Mouse (Mus musculus): ENCODE data around the gene Efcab9. TPM values are rescaled to one million over a fixed set of nuclear protein-coding genes. Genes with fewer than 3 reads are reported as not detected.
A peak's percentile ranks its signal among the peaks of the same experiment; 100 is the strongest.
"Not testable (repeated sequence)": the region's sequence is repeated elsewhere in the genome, so short reads cannot be mapped to it uniquely, and the experiment has no call there.

The Efcab9 gene
- polyA plus RNA-seq, 1 experiment from 2014 or later = 0.25 TPM

- peak within 1 kb of the TSS; percentile 66 for H3K9ac ChIP-seq
- H3K36me3 ChIP-seq = no peaks in the 10 kb centered on the region
- peak within 1 kb of the TSS; percentile 58 for H3K4me3 ChIP-seq
- no peaks in the 10 kb centered on the region for H3K9me3 ChIP-seq
- peaks cover 8% of the 10 kb centered on the region for H3K27me3 ChIP-seq
- under 1% methylated on average over 52 of the region's 82 CpGs for WGBS
- peak; percentile 94 for ATAC-seq (ENCODE audit: low FRiP score, low read depth)
- peaks cover 30% of the 10 kb centered on the region for H3K4me1 ChIP-seq (replicated peaks)
- H3K27ac ChIP-seq (replicated peaks) = 0 out of 2 replicates have a peak within 1 kb of the TSS, but pooled peaks have one; percentile 27
- H3K4me2 ChIP-seq = peak within 1 kb of the TSS; percentile 92
Observed at GRCm38 (mm10) chr11:32532765-32533481, 1.0 kb upstream of the Efcab9 start, which contains the start of gene Stk10. TSS of gene Stk10 (plus strand) at chr11:32533305.

GRCm38 (mm10) chr11:32530151-32530550 lies 1.7 kb downstream of the Efcab9 start:
- Histone ChIP-seq H3K4me1 (replicated peaks) (peaks cover 20% of the 10 kb centered on the region), H3K4me2 (no peak overlapping the region), H3K27me3 (peaks cover 8% of the 10 kb centered on the region), H3K4me3 (no peak overlapping the region), H3K27ac (replicated peaks) (no peak overlapping the region), H3K9me3 (no peaks in the 10 kb centered on the region), H3K9ac (no peak overlapping the region), H3K36me3 (no peaks in the 10 kb centered on the region)
- WGBS = 89% methylated on average over 1 of the region's 1 CpGs
- ATAC-seq (ENCODE audit: low FRiP score, low read depth) = no peak

DNA sequence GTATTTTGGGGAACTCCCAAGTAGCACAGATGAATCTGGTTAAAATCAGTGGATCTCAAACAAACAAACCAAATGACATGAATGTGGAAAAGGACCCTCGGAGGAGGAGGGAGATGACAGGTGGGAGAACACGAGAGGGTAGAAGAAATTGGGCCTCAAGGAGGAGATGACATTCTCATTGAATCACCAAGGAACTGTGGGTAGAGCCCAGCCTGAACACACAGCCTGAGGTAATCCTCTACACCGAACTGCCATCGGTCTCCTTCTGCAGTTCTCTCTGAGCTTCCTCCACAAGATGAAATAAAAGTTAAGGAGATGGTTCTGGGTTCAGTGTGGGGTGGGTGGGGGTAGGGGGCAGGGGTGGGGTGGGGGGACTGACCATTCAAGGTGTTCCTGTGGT lies 4.9 kb downstream of the Efcab9 start:
- ATAC-seq (ENCODE audit: low FRiP score, low read depth) = no peak
- Histone ChIP-seq H3K27ac (replicated peaks) (no peak overlapping the region), H3K9me3 (no peaks in the 10 kb centered on the region), H3K4me1 (replicated peaks) (no peaks in the 10 kb centered on the region), H3K9ac (no peak overlapping the region), H3K36me3 (no peaks in the 10 kb centered on the region), H3K4me3 (no peak overlapping the region), H3K4me2 (no peak overlapping the region), H3K27me3 (peaks cover 8% of the 10 kb centered on the region)
- WGBS = 95% methylated on average over 4 of the region's 4 CpGs

- Histone ChIP-seq H3K36me3 (no peaks in the 10 kb centered on the region), H3K9me3 (no peaks in the 10 kb centered on the region), H3K4me2 (no peak overlapping the region), H3K27ac (replicated peaks) (no peak overlapping the region), H3K9ac (no peak overlapping the region), H3K27me3 (no peaks in the 10 kb centered on the region), H3K4me3 (no peak overlapping the region), H3K4me1 (replicated peaks) (no peaks in the 10 kb centered on the region)
- 81% methylated on average over 11 of the region's 11 CpGs for WGBS
- ATAC-seq (ENCODE audit: low FRiP score, low read depth) = no peak
Observed at GRCm38 (mm10) chr11:32524122-32524920, 7.6 kb downstream of the Efcab9 start.

DNA sequence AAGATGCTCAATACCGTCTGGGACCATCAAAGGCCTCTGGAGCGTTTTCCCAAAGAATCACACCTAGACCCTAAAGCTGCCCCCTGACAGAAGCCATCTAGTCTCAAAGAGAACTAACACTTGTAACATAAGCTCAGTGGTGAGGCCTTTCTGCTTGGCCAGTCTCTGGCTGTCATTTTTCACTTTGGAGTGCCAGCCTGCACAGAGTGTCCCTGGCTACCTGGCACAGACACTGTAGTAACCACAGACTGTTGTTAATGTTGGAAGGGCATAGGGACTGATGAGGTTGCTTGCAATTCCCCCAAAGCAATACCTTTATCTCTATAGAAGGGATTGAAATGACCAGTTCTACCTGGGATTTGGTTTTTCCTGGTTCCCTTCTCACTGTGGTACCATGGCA lies 10.6 kb downstream of the Efcab9 start:
- ATAC-seq (ENCODE audit: low FRiP score, low read depth) = no peak
- 88% methylated on average over 2 of the region's 2 CpGs for WGBS
- H3K4me2 ChIP-seq = no peak overlapping the region
- no peaks in the 10 kb centered on the region for H3K4me1 ChIP-seq (replicated peaks)
- H3K9ac ChIP-seq = no peak overlapping the region
- H3K9me3 ChIP-seq = no peaks in the 10 kb centered on the region
- 0 out of 2 replicates have a peak, but pooled peaks cover 8% of the 10 kb centered on the region for H3K36me3 ChIP-seq
- H3K27ac ChIP-seq (replicated peaks) = no peak overlapping the region
- H3K27me3 ChIP-seq = no peaks in the 10 kb centered on the region
- no peak overlapping the region for H3K4me3 ChIP-seq

DNA sequence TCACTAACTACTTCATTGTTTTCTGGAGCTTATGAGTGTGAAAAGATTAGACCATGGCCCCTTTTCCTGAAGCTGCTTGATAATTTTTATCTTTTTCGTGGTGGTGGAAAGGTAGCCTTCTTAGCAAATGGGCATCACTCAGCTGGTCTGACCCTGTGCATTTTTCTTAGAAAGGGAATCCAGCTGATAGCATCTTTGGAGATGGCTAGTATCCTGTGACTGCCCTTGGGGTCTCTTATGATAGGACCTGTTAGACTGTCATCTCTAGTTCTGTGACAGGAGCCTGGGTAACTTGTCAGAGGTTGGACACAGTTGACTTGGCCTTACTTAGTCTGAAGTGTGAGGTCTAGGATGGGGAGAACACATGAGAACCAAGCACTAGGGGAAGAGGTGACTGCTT lies 12.5 kb downstream of the Efcab9 start:
- H3K4me3 ChIP-seq = no peak overlapping the region
- no peak overlapping the region for H3K27ac ChIP-seq (replicated peaks)
- H3K9ac ChIP-seq = no peak overlapping the region
- no peak overlapping the region for H3K4me2 ChIP-seq
- no peaks in the 10 kb centered on the region for H3K9me3 ChIP-seq
- no peaks in the 10 kb centered on the region for H3K4me1 ChIP-seq (replicated peaks)
- H3K36me3 ChIP-seq = 0 out of 2 replicates have a peak, but pooled peaks cover 8% of the 10 kb centered on the region
- WGBS = 97% methylated on average over 1 of the region's 1 CpGs
- no peaks in the 10 kb centered on the region for H3K27me3 ChIP-seq
- ATAC-seq (ENCODE audit: low FRiP score, low read depth) = no peak

GRCm38 (mm10) chr11:32518770-32519169 lies 13.1 kb downstream of the Efcab9 start:
- Histone ChIP-seq H3K27ac (replicated peaks) (no peak overlapping the region), H3K9me3 (no peaks in the 10 kb centered on the region), H3K4me2 (no peak overlapping the region), H3K4me1 (replicated peaks) (no peaks in the 10 kb centered on the region), H3K27me3 (no peaks in the 10 kb centered on the region), H3K36me3 (0 out of 2 replicates have a peak, but pooled peaks cover 8% of the 10 kb centered on the region), H3K9ac (no peak overlapping the region), H3K4me3 (no peak overlapping the region)
- no peak for ATAC-seq (ENCODE audit: low FRiP score, low read depth)
- 85% methylated on average over 4 of the region's 4 CpGs for WGBS

DNA sequence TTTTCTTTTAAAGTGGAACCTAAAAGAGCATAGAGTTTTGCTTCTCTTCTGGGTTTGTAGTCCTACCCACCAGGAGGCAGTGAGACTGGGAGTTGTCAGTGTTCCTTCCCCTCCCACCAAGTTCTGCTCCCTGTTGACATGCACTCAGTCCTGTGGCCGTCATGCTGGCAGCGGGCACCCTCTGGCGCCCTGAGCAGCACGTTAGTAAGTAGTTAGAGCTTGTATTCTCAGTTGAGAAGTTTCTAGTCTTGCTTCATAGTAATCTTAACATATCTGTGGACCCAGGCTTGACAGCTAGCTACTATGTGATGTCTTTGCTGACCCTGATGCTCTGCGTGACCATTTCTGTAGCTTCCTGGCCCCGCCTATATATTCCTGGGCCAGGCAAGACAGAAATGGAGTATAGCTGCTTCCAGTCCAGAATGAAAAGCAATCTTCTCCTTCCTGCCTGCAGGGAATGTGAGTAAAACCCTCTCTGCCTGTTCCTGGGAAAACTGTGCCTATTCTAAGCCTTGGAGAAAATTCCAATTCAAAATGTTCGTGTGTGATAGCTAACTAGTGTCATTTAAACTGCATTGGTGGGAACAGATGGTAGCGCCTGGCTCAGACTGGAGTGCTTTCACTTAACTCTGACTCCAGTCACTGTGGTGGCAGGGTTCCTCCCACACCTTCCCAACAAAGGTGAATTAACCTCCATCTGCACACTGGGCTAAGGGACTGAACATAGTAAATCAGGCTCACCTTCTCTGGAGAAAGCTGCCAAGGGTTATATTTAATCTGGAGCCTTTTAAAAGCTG lies 14.8 kb downstream of the Efcab9 start:
- Histone ChIP-seq H3K27ac (replicated peaks) (no peak overlapping the region), H3K27me3 (no peaks in the 10 kb centered on the region), H3K4me3 (no peak overlapping the region), H3K4me1 (replicated peaks) (no peaks in the 10 kb centered on the region), H3K36me3 (0 out of 2 replicates have a peak, but pooled peaks cover 8% of the 10 kb centered on the region), H3K4me2 (no peak overlapping the region), H3K9me3 (no peaks in the 10 kb centered on the region), H3K9ac (no peak overlapping the region)
- 83% methylated on average over 8 of the region's 8 CpGs for WGBS
- ATAC-seq (ENCODE audit: low FRiP score, low read depth) = no peak

- no peak for ATAC-seq (ENCODE audit: low FRiP score, low read depth)
- H3K4me3 ChIP-seq = no peak overlapping the region
- 86% methylated on average over 12 of the region's 12 CpGs for WGBS
Observed at GRCm38 (mm10) chr11:32516091-32516490, 15.8 kb downstream of the Efcab9 start.

GRCm38 (mm10) chr11:32514853-32515252 lies 17.0 kb downstream of the Efcab9 start:
- not testable (repeated sequence) for H3K9me3 ChIP-seq; H3K4me3 ChIP-seq; H3K27me3 ChIP-seq; H3K4me1 ChIP-seq (replicated peaks); H3K4me2 ChIP-seq; H3K27ac ChIP-seq (replicated peaks); H3K36me3 ChIP-seq; H3K9ac ChIP-seq; ATAC-seq (ENCODE audit: low FRiP score, low read depth)
- WGBS = 88% methylated on average over 5 of the region's 5 CpGs

More at GRCm38 (mm10) chr11:32516091-32516490, 15.8 kb downstream of the Efcab9 start:
- Histone ChIP-seq H3K4me1 (replicated peaks) (0 out of 2 replicates have a peak, but pooled peaks cover 3% of the 10 kb centered on the region), H3K4me2 (no peak overlapping the region), H3K9ac (no peak overlapping the region), H3K27me3 (no peaks in the 10 kb centered on the region), H3K36me3 (0 out of 2 replicates have a peak, but pooled peaks cover 8% of the 10 kb centered on the region), H3K9me3 (no peaks in the 10 kb centered on the region), H3K27ac (replicated peaks) (no peak overlapping the region)

GRCm38 (mm10) chr11:32510930-32511329 lies 21.0 kb downstream of the Efcab9 start:
- H3K9ac ChIP-seq = no peak overlapping the region
- no peak overlapping the region for H3K4me2 ChIP-seq
- WGBS = 80% methylated on average over 1 of the region's 1 CpGs
- no peak overlapping the region for H3K4me3 ChIP-seq
- no peaks in the 10 kb centered on the region for H3K9me3 ChIP-seq
- H3K36me3 ChIP-seq = no peaks in the 10 kb centered on the region
- H3K4me1 ChIP-seq (replicated peaks) = 0 out of 2 replicates have a peak, but pooled peaks cover 3% of the 10 kb centered on the region
- no peaks in the 10 kb centered on the region for H3K27me3 ChIP-seq
- no peak overlapping the region for H3K27ac ChIP-seq (replicated peaks)
- ATAC-seq (ENCODE audit: low FRiP score, low read depth) = no peak
